Mouse (Mus musculus) liver, postnatal 0 days (tissue): ENCODE data around the gene Baiap2l2. TPM values are rescaled to one million over a fixed set of nuclear protein-coding genes. Genes with fewer than 3 reads are reported as not detected.
"Not testable (repeated sequence)": the region's sequence is repeated elsewhere in the genome, so short reads cannot be mapped to it uniquely, and the experiment has no call there.

Experiments
- ATAC-seq: fragments of 200-750 bp; cut with Nextera tagmentation; 2 replicates; pipeline ENCODE4 v1.8.0; 2017; ENCODE audit warnings: mild to moderate bottlenecking, moderate library complexity
- DNase-seq: peaks from one replicate; pipeline ENCODE4 v3.0.0-alpha.2; 2016
- H3K27ac ChIP-seq: fragments of 300-500 bp; sonication (generic); 2 replicates; pipeline ENCODE4 v1.5.1; 2014; ENCODE audit warnings: antibody characterized with exemption, moderate library complexity, mild to moderate bottlenecking, low read depth
- H3K27me3 ChIP-seq: fragments of 300-500 bp; sonication (generic); 2 replicates; pipeline ENCODE4 v1.6.1; 2014; ENCODE audit warnings: low read length, control low read depth, mixed read lengths; ENCODE audit not compliant: insufficient read depth
- H3K36me3 ChIP-seq: fragments of 300-500 bp; sonication (generic); replicated peaks from 2 replicates; pipeline ENCODE4 v1.6.1; 2014; ENCODE audit warnings: mild to moderate bottlenecking, control low read depth, low read length, moderate library complexity, mixed read lengths; ENCODE audit not compliant: insufficient read depth
- H3K4me1 ChIP-seq: fragments of 300-500 bp; sonication (generic); 2 replicates; pipeline ENCODE4 v1.6.1; 2014; ENCODE audit warnings: antibody characterized with exemption, mild to moderate bottlenecking, control low read depth; ENCODE audit not compliant: insufficient read depth
- H3K4me2 ChIP-seq: fragments of 300-500 bp; sonication (generic); 2 replicates; pipeline ENCODE4 v1.6.1; 2014; ENCODE audit warnings: low read depth, mild to moderate bottlenecking, low read length, moderate library complexity, mixed read lengths
- H3K4me3 ChIP-seq: fragments of 300-500 bp; sonication (generic); 2 replicates; pipeline ENCODE4 v1.5.1; 2014; ENCODE audit warnings: low read depth, low read length
- H3K9ac ChIP-seq: fragments of 300-500 bp; sonication (generic); replicated peaks from 2 replicates; pipeline ENCODE4 v1.6.1; 2014; ENCODE audit warnings: mild to moderate bottlenecking, moderate library complexity
- H3K9me3 ChIP-seq: fragments of 300-500 bp; sonication (generic); 2 replicates; pipeline ENCODE4 v1.6.1; 2016; ENCODE audit warnings: mild to moderate bottlenecking, control low read depth, low read length, mixed read lengths
- CTCF ChIP-seq: sonication (generic); IDR thresholded peaks from 2 replicates; pipeline ENCODE4 v1.5.1; 2016; ENCODE audit warnings: antibody characterized with exemption, low read depth
- EP300 ChIP-seq: IDR thresholded peaks from 2 replicates; pipeline ENCODE4 v1.6.1; 2016; ENCODE audit warnings: antibody characterized with exemption, low read depth, mild to moderate bottlenecking
- WGBS: fragments of 180-500 bp; shearing (Covaris S2); extraction: QIAGEN DNeasy Blood & Tissue Kit; methylation state at CpG from one replicate; pipeline ENCODE4 v1.1.7; 2014; ENCODE audit not compliant: insufficient replicate concordance; 5-methylcytosine and 5-hydroxymethylcytosine counted together
- polyA plus RNA-seq: library from polyadenylated mRNA; unstranded; fragments of >200 nt; fragmentation: Nextera tagmentation; extraction: Ambion mirVana; gene quantifications from 2 replicates; pipeline ENCODE4 v1.2.1, GENCODE M21; 2015

The Baiap2l2 gene
- polyA plus RNA-seq, 1 experiment from 2014 or later: 1.2 TPM

- TF ChIP-seq CTCF (no peak), EP300 (no peak)
- H3K27ac ChIP-seq: no peak overlapping the region
- H3K4me3 ChIP-seq: no peak overlapping the region
- DNase-seq: no peak
- no peaks in the 10 kb centered on the region for H3K9me3 ChIP-seq
- H3K27me3 ChIP-seq: no peaks in the 10 kb centered on the region
- WGBS: 86% methylated on average over 6 of the region's 6 CpGs
- ATAC-seq: no peak
- 0 out of 2 replicates have a peak, but pooled peaks cover 2% of the 10 kb centered on the region for H3K4me1 ChIP-seq
- H3K4me2 ChIP-seq: no peak overlapping the region
- no peak overlapping the region for H3K9ac ChIP-seq
- H3K36me3 ChIP-seq: peaks cover 36% of the 10 kb centered on the region
Observed at GRCm38 (mm10) chr15:79238036-79238435, 47.3 kb downstream of the Baiap2l2 start.

- WGBS: 74% methylated on average over 9 of the region's 9 CpGs
- H3K36me3 ChIP-seq: peaks cover 23% of the 10 kb centered on the region
- ATAC-seq (peak; percentile 69), DNase-seq (no peak)
- H3K9me3 ChIP-seq: no peaks in the 10 kb centered on the region
- H3K27me3 ChIP-seq: no peaks in the 10 kb centered on the region
- peak overlapping the region; percentile 64; the same call in 1 of the 2 replicates for H3K27ac ChIP-seq
- H3K9ac ChIP-seq: no peak overlapping the region
- TF ChIP-seq CTCF (no peak), EP300 (no peak)
- no peak overlapping the region for H3K4me2 ChIP-seq
- H3K4me1 ChIP-seq: 0 out of 2 replicates have a peak, but pooled peaks cover 2% of the 10 kb centered on the region
- H3K4me3 ChIP-seq: no peak overlapping the region
Observed at GRCm38 (mm10) chr15:79235268-79235667, 50.1 kb downstream of the Baiap2l2 start.

GRCm38 (mm10) chr15:79229058-79229821 lies 56.1 kb downstream of the Baiap2l2 start, which contains the start of the genes Pick1 and Gm49486:
TSS of gene Pick1 (plus strand) at chr15:79229173.
TSS of gene Gm49486 (plus strand) at chr15:79229391.
- H3K9ac ChIP-seq: peak within 1 kb of the TSS; percentile 72
- under 1% methylated on average over 50 of the region's 51 CpGs for WGBS
- peak within 1 kb of the TSS; percentile 93 for H3K27ac ChIP-seq
- H3K9me3 ChIP-seq: no peaks in the 10 kb centered on the region
- peaks cover 4% of the 10 kb centered on the region; the same call in 1 of the 2 replicates for H3K36me3 ChIP-seq
- DNase-seq (peak; percentile 88), ATAC-seq (peak; percentile 88)
- peak within 1 kb of the TSS; percentile 71 for H3K4me3 ChIP-seq
- peak within 1 kb of the TSS; percentile 94 for H3K4me2 ChIP-seq
- H3K4me1 ChIP-seq: peaks cover 9% of the 10 kb centered on the region
- H3K27me3 ChIP-seq: no peaks in the 10 kb centered on the region
- TF ChIP-seq CTCF (0 out of 2 replicates have a peak, but pooled peaks have one; percentile 13), EP300 (no peak)

- H3K27me3 ChIP-seq, H3K4me2 ChIP-seq, H3K27ac ChIP-seq, H3K9ac ChIP-seq, DNase-seq, H3K9me3 ChIP-seq, H3K36me3 ChIP-seq, H3K4me3 ChIP-seq, ATAC-seq: not testable (repeated sequence)
- TF ChIP-seq CTCF: peak; percentile 27; the same call in 1 of the 2 replicates
- WGBS: 55% methylated on average over 2 of the region's 2 CpGs
- peaks cover 13% of the 10 kb centered on the region for H3K4me1 ChIP-seq
Observed at GRCm38 (mm10) chr15:79225780-79226179, 59.6 kb downstream of the Baiap2l2 start.

GRCm38 (mm10) chr15:79224685-79225084 lies 60.7 kb downstream of the Baiap2l2 start:
- peaks cover 8% of the 10 kb centered on the region for H3K4me1 ChIP-seq

GRCm38 (mm10) chr15:79223641-79224040 lies 61.7 kb downstream of the Baiap2l2 start:
- Histone ChIP-seq H3K9ac (no peak overlapping the region), H3K4me1 (peaks cover 4% of the 10 kb centered on the region; the same call in 1 of the 2 replicates), H3K36me3 (no peaks in the 10 kb centered on the region), H3K4me2 (no peak overlapping the region), H3K4me3 (no peak overlapping the region), H3K27ac (no peak overlapping the region), H3K9me3 (no peaks in the 10 kb centered on the region), H3K27me3 (no peaks in the 10 kb centered on the region)
- no peak for ATAC-seq
- TF ChIP-seq EP300 (no peak), CTCF (no peak)
- WGBS: 23% methylated on average over 5 of the region's 5 CpGs
- no peak for DNase-seq

More at GRCm38 (mm10) chr15:79224685-79225084, 60.7 kb downstream of the Baiap2l2 start:
- H3K9me3 ChIP-seq: no peaks in the 10 kb centered on the region
- WGBS: 10% methylated on average over 5 of the region's 5 CpGs
- no peak overlapping the region for H3K4me3 ChIP-seq
- no peaks in the 10 kb centered on the region for H3K36me3 ChIP-seq
- no peak overlapping the region for H3K4me2 ChIP-seq
- DNase-seq (peak; percentile 86), ATAC-seq (peak; percentile 58)
- H3K27ac ChIP-seq: no peak overlapping the region
- no peaks in the 10 kb centered on the region for H3K27me3 ChIP-seq
- TF ChIP-seq EP300 (no peak), CTCF (peak; percentile 98)
- H3K9ac ChIP-seq: no peak overlapping the region
